Mouse (Mus musculus): ENCODE results near the gene Dusp3. TPM values are rescaled to one million over a fixed set of nuclear protein-coding genes. Genes with fewer than 3 reads are reported as not detected.

Dusp3 gene
- polyA plus RNA-seq, 1 experiment from 2014 or later = 22.7 TPM

- TF ChIP-seq EP300 (IDR thresholded peaks at IDR 0.05; ENCODE audit: low read depth) (no peak), CTCF (IDR thresholded peaks at IDR 0.05; ENCODE audit: low read depth) (no peak)
- WGBS (ENCODE audit: insufficient replicate concordance) = 8% methylated on average over 23 of the region's 23 CpGs
- H3K9me3 ChIP-seq (ENCODE audit: low read length) = no peaks in the 10 kb centered on the region
- H3K27me3 ChIP-seq (ENCODE audit: insufficient read depth, low read length) = peaks cover 24% of the 10 kb centered on the region
- no peak overlapping the region for H3K27ac ChIP-seq (ENCODE audit: low read depth)
- peak overlapping the region; percentile 45 for H3K4me3 ChIP-seq (ENCODE audit: low read depth, low read length)
- DNase-seq (no peak), ATAC-seq (no peak)
- 0 out of 2 replicates have a peak, but pooled peaks cover 5% of the 10 kb centered on the region for H3K4me1 ChIP-seq (ENCODE audit: insufficient read depth)
- no peaks in the 10 kb centered on the region; the same call in 1 of the 2 replicates for H3K36me3 ChIP-seq (replicated peaks; ENCODE audit: insufficient read depth, low read length)
- H3K9ac ChIP-seq (replicated peaks) = peak overlapping the region; percentile 50
- peak overlapping the region; percentile 73 for H3K4me2 ChIP-seq (ENCODE audit: low read depth, low read length)
Measured at GRCm38 (mm10) chr11:102025991-102026660, 39.3 kb upstream of the Dusp3 start.

- H3K27me3 ChIP-seq (ENCODE audit: insufficient read depth, low read length) = peaks cover 24% of the 10 kb centered on the region
- WGBS (ENCODE audit: insufficient replicate concordance) = 62% methylated on average over 7 of the region's 7 CpGs
- no peak for ATAC-seq
- H3K4me1 ChIP-seq (ENCODE audit: insufficient read depth) = 0 out of 2 replicates have a peak, but pooled peaks cover 5% of the 10 kb centered on the region
- no peaks in the 10 kb centered on the region for H3K9me3 ChIP-seq (ENCODE audit: low read length)
- H3K36me3 ChIP-seq (replicated peaks; ENCODE audit: insufficient read depth, low read length) = no peaks in the 10 kb centered on the region; the same call in 1 of the 2 replicates
- no peak overlapping the region for H3K27ac ChIP-seq (ENCODE audit: low read depth)
- TF ChIP-seq CTCF (IDR thresholded peaks at IDR 0.05; ENCODE audit: low read depth) = no peak
- H3K9ac ChIP-seq (replicated peaks) = no peak overlapping the region
- no peak overlapping the region for H3K4me2 ChIP-seq (ENCODE audit: low read depth, low read length)
- no peak overlapping the region for H3K4me3 ChIP-seq (ENCODE audit: low read depth, low read length)
- no peak for DNase-seq
Measured at GRCm38 (mm10) chr11:102025354-102025753, 38.5 kb upstream of the Dusp3 start.

DNA sequence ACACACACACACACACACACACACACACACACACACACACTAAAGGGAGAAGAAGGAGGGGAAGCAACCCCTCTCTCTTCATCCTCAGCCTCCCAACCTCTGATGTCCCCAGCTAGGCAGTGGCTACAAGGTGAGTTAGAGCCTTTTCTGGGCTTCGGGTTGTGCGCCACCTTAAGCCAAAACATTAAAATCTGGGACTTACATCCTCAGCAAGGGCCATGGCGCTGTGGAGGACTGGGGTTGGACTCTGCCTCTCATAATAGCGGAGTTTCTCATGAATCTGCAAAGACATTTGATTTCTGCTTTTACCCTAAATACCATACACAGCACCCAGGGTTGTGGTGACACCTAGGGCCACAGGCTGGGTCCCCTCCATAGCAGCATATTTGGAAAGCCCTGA lies 38.1 kb upstream of the Dusp3 start:
- DNase-seq (no peak), ATAC-seq (no peak)
- WGBS (ENCODE audit: insufficient replicate concordance) = 88% methylated on average over 4 of the region's 4 CpGs
- peaks cover 24% of the 10 kb centered on the region for H3K27me3 ChIP-seq (ENCODE audit: insufficient read depth, low read length)
- no peaks in the 10 kb centered on the region; the same call in 1 of the 2 replicates for H3K36me3 ChIP-seq (replicated peaks; ENCODE audit: insufficient read depth, low read length)
- no peak overlapping the region for H3K4me3 ChIP-seq (ENCODE audit: low read depth, low read length)
- 0 out of 2 replicates have a peak, but pooled peaks cover 5% of the 10 kb centered on the region for H3K4me1 ChIP-seq (ENCODE audit: insufficient read depth)
- no peak overlapping the region for H3K27ac ChIP-seq (ENCODE audit: low read depth)
- TF ChIP-seq EP300 (IDR thresholded peaks at IDR 0.05; ENCODE audit: low read depth) (no peak), CTCF (IDR thresholded peaks at IDR 0.05; ENCODE audit: low read depth) (no peak)
- H3K9ac ChIP-seq (replicated peaks) = no peak overlapping the region
- no peak overlapping the region for H3K4me2 ChIP-seq (ENCODE audit: low read depth, low read length)
- H3K9me3 ChIP-seq (ENCODE audit: low read length) = no peaks in the 10 kb centered on the region

GRCm38 (mm10) chr11:102024084-102024758 lies 37.4 kb upstream of the Dusp3 start:
- ATAC-seq (no peak), DNase-seq (no peak)
- no peak overlapping the region for H3K9ac ChIP-seq (replicated peaks)
- no peak overlapping the region for H3K4me2 ChIP-seq (ENCODE audit: low read depth, low read length)
- H3K27ac ChIP-seq (ENCODE audit: low read depth) = no peak overlapping the region
- H3K4me3 ChIP-seq (ENCODE audit: low read depth, low read length) = no peak overlapping the region
- TF ChIP-seq CTCF (IDR thresholded peaks at IDR 0.05; ENCODE audit: low read depth) (no peak), EP300 (IDR thresholded peaks at IDR 0.05; ENCODE audit: low read depth) (no peak)
- H3K27me3 ChIP-seq (ENCODE audit: insufficient read depth, low read length) = peaks cover 24% of the 10 kb centered on the region
- no peaks in the 10 kb centered on the region; the same call in 1 of the 2 replicates for H3K36me3 ChIP-seq (replicated peaks; ENCODE audit: insufficient read depth, low read length)
- H3K4me1 ChIP-seq (ENCODE audit: insufficient read depth) = 0 out of 2 replicates have a peak, but pooled peaks cover 5% of the 10 kb centered on the region
- 74% methylated on average over 6 of the region's 6 CpGs for WGBS (ENCODE audit: insufficient replicate concordance)
- H3K9me3 ChIP-seq (ENCODE audit: low read length) = no peaks in the 10 kb centered on the region

DNA sequence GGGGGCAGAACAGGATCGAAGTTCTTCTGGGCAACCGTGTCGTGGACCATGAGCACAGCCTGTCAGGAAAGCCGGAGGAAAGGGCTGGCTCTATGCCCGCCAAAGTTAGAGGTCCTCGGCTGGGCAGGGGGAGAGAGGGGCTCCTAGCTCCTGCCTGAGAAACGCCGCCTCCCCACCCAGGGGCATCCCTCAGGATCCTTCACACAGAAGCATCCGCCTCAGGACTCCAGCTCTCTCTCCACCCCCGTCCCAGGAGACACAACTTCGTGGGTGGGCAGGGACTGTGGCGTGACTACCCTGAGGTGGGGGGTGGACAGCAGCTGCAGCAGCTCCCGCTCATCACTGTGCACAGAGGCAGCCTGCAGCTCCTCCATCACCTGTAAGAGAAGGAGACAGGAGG lies 36.6 kb upstream of the Dusp3 start:
- TF ChIP-seq EP300 (IDR thresholded peaks at IDR 0.05; ENCODE audit: low read depth) = no peak
- no peak for TF ChIP-seq CTCF (IDR thresholded peaks at IDR 0.05; ENCODE audit: low read depth)
- Histone ChIP-seq H3K9me3 (ENCODE audit: low read length) (no peaks in the 10 kb centered on the region), H3K36me3 (replicated peaks; ENCODE audit: insufficient read depth, low read length) (no peaks in the 10 kb centered on the region; the same call in 1 of the 2 replicates), H3K27ac (ENCODE audit: low read depth) (no peak overlapping the region), H3K27me3 (ENCODE audit: insufficient read depth, low read length) (peaks cover 24% of the 10 kb centered on the region), H3K9ac (replicated peaks) (no peak overlapping the region), H3K4me1 (ENCODE audit: insufficient read depth) (0 out of 2 replicates have a peak, but pooled peaks cover 5% of the 10 kb centered on the region), H3K4me2 (ENCODE audit: low read depth, low read length) (no peak overlapping the region), H3K4me3 (ENCODE audit: low read depth, low read length) (no peak overlapping the region)
- 86% methylated on average over 12 of the region's 13 CpGs for WGBS (ENCODE audit: insufficient replicate concordance)
- no peak for DNase-seq
- ATAC-seq = no peak

- Histone ChIP-seq H3K27me3 (ENCODE audit: insufficient read depth, low read length) (peaks cover 9% of the 10 kb centered on the region), H3K4me1 (ENCODE audit: insufficient read depth) (0 out of 2 replicates have a peak, but pooled peaks cover 1% of the 10 kb centered on the region), H3K36me3 (replicated peaks; ENCODE audit: insufficient read depth, low read length) (no peaks in the 10 kb centered on the region; the same call in 1 of the 2 replicates), H3K9me3 (ENCODE audit: low read length) (no peaks in the 10 kb centered on the region), H3K4me2 (ENCODE audit: low read depth, low read length) (no peak overlapping the region), H3K9ac (replicated peaks) (no peak overlapping the region), H3K4me3 (ENCODE audit: low read depth, low read length) (no peak overlapping the region), H3K27ac (ENCODE audit: low read depth) (no peak overlapping the region)
- WGBS (ENCODE audit: insufficient replicate concordance) = 78% methylated on average over 5 of the region's 5 CpGs
- no peak for TF ChIP-seq EP300 (IDR thresholded peaks at IDR 0.05; ENCODE audit: low read depth)
- TF ChIP-seq CTCF (IDR thresholded peaks at IDR 0.05; ENCODE audit: low read depth) = no peak
- ATAC-seq = no peak
- no peak for DNase-seq
Measured at GRCm38 (mm10) chr11:102021196-102021595, 34.4 kb upstream of the Dusp3 start.

Measured in liver, postnatal 0 days (tissue).